Mouse (Mus musculus) kidney, adult 8-10 months (tissue): Measurements from ENCODE around the gene Pkp1.
A peak's percentile ranks its signal among the peaks of the same experiment; 100 is the strongest.

ENCODE experiments used
- DNase-seq, 2 experiments: peaks; one replicate each; pipeline ENCODE4 v3.0.0; 2022

Pkp1 gene

GRCm38 (mm10) chr1:135854591-135855343 lies 64.2 kb downstream of the Pkp1 start:
- DNase-seq, result no peak

DNA sequence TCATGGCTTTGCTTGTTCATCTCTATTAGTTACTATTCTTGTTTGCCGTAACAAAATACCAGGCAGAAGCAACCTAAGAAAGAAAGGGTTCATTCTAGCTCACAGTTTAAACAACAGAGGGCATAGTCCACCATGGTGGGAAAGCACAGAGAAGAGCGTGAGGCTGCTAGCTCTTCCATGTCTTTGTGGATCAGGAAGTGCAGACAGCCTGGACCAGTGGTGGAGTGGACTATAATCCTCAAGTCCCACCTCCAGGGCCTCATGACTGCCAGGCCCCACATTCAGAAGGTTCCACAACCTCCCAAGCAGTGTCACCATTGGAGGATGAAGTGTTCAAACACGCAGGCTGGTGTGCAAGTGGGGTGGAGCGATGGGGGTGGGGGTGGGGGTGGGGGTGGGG lies 65.8 kb downstream of the Pkp1 start:
- no peak for DNase-seq

GRCm38 (mm10) chr1:135852044-135852756 lies 66.8 kb downstream of the Pkp1 start:
- DNase-seq, result no peak

DNA sequence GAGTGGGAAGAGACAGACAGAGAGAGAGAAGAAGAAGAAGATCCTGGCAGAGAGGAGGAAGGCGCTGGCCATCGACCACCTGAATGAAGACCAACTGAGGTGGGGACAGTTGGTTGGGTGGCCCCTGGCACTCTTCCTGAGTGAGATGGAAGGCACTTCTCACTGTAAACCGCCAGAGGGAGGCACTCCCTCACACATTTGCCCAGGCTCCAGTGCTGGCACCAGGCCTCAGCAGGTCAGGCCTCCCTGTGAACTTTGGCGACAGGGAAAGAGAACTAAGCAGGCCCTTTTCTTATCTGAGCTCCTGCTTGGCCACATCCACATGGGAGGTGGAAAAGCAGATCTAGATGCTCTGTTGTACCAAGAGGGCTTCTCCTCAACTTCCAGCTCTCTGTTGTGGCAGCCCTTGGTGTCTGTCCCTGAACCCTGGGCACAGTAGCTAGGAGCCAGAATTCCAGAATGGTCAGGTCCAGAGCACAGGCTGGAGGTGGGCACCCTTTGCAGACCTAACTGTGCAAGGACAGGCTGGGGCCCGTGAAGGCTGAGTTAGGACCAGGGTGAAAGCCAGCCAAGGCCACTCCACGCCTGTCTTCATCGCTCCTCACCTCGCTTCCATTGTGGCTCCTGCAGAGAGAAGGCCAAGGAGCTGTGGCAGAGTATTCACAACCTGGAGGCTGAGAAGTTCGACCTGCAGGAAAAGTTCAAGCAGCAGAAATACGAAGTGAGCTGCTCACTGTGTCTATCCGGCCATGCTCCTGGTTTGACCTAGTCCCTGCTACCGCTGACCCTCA lies 68.1 kb downstream of the Pkp1 start:
- DNase-seq, result peak; percentile 21 to 52

GRCm38 (mm10) chr1:135847611-135848351 lies 71.2 kb downstream of the Pkp1 start:
- DNase-seq, result no peak

GRCm38 (mm10) chr1:135847139-135847562 lies 71.9 kb downstream of the Pkp1 start:
- DNase-seq, result peak in 1 of 2 experiments; percentile 46

DNA sequence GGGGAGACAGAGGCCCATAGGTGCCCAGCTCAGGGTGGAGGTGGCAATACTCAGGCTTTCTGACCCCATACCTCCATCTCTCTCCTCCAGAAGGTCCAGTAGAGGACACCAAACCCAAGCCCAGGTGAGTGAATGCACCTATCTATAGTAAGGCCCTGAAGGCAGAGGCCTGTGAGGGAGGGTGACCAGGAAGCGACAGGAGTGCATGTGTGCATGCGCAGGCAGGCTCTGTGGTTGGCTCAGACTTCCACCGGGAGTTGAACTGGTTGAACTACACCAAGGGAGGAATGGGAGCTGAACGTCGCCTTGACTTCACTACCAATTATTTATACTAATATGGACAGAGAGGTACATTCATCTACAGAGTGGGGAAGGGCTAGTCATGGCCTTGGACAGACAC lies 72.4 kb downstream of the Pkp1 start:
- DNase-seq, result no peak

DNA sequence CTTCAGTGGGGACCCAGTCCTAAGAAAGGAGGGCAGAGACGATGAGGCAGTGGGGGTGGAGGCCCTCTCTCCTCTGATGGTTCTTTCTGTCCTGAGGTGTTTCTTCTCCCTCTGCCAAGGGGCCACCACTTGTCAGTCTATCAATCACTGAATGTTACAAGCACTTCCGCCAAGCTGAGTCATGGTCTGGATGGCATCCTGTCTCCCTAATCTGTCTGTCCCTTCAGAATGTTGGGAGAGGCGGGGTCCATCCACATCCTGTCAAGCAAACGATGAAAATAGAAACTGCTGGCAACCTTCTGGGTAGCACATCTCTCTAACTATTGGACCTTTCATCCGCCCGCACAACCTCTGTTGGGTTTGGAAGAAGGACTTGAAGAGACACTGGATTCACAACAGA lies 74.5 kb downstream of the Pkp1 start:
- no peak for DNase-seq

DNA sequence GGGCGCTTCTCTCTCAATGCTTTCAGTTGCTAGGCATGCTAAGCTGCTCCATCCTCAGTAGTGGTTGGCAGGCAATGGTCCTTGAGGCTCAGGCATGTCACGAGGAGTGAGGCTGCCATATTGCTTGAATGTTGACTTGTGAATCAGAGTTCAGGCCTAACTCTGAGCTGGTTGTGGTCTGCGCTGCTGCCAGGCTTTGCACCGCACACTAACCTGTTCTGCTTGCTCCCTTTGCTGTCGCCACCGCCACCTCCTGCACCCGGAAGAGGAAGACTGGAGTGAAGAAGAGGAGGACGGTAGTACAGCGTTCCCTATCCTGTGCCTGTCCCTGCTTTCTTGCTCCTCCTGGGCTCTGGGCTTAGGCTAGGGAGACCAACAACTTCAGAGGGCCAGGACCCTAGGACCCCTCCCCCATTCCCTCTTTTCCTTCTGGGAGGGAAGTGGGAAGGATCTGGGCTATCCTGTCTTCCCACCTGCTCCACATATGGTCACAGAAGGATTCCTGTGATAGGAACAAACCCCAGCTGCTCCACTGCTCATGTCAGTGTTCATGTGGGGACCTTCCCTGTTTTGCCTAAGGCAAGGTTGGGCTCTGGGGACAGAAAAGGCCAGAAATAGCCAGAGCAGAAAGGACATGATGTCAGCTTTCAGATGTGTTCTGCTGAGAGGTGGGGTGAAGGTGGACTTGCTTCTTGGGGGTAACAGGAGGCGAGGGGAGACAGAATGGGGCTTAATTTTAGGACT lies 75.3 kb downstream of the Pkp1 start:
- DNase-seq, result no peak

- no peak for DNase-seq
Observed at GRCm38 (mm10) chr1:135840675-135841395, 78.2 kb downstream of the Pkp1 start.

- DNase-seq, result no peak
Observed at GRCm38 (mm10) chr1:135839065-135839464, 79.9 kb downstream of the Pkp1 start.

- no peak for DNase-seq
Observed at GRCm38 (mm10) chr1:135838626-135839025, 80.4 kb downstream of the Pkp1 start.

GRCm38 (mm10) chr1:135835716-135836483 lies 83.1 kb downstream of the Pkp1 start, which contains the start of gene Tnnt2:
Gene Tnnt2, plus strand, starts transcription at chr1:135836354.
- no peak for DNase-seq

GRCm38 (mm10) chr1:135834983-135835382 lies 84.0 kb downstream of the Pkp1 start:
- no peak for DNase-seq

GRCm38 (mm10) chr1:135834206-135834859 lies 84.7 kb downstream of the Pkp1 start:
- no peak for DNase-seq

DNA sequence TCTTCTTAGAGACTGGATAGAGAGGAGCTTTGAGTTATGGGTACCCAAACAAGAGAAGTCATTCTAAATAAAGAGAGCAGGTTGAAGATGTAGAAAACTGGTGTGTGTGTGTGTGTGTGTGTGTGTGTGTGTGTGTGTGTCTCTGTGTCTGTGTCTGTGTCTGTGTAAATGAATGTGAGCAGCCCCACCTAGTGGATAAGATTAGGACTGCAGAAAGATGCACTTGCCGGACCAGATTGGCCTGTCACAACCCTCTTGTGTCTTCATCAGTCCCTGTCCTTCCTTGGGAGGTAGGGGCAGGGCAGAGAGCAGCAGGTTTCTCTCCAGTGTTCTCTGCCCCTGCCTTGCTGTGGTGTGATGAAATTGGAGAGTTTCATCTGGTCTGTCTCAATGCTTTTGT lies 90.1 kb downstream of the Pkp1 start:
- DNase-seq, result peak in 1 of 2 experiments; percentile 56

DNA sequence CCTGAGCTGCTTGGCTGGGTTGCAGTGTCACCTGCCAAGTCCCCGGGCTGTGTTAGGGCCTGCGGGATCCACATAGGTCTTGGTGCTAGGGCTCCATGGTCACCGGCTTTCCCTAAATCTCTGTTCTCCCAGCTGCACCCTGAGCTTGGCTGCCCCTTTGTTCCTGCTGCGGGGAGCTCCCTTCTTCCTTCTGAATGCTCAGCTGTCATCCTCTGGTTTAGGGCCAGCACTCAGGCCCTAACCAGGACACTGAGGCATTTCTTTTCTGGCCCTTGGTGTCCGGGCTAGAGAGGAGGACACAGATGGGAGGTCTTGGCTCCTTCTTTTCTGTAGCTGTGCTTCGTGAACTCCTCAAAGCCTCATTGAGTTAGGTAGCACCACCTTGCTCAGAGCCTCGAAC lies 97.2 kb downstream of the Pkp1 start:
- DNase-seq, result no peak
